Mouse (Mus musculus): ENCODE measurements around the gene Hoxc13.

- TF ChIP-seq CTCF (IDR thresholded peaks at IDR 0.05; ENCODE audit: insufficient read depth, low read depth, low read length) (no peak), POLR2A (IDR thresholded peaks at IDR 0.05; ENCODE audit: insufficient read depth, low read depth, low read length) (no peak)
These were observed 25.8 kb upstream of the Hoxc13 start for GRCm38 (mm10) chr15:102895115-102895514.
